Mouse (Mus musculus) midbrain, embryonic 14.5 days (tissue): ENCODE measurements at regions not wholly inside any gene's neighbourhood (a gene's known extent, or its start where the extent isn't known, plus 50 kb on each side); places are given as distances from the start of the nearest gene placed in this dataset.

Experiments
- ATAC-seq: fragments of 200-750 bp; cut with Nextera tagmentation; 2 replicates; pipeline ENCODE4 v1.8.0; 2017; ENCODE audit warnings: moderate number of reproducible peaks, moderate library complexity; ENCODE audit not compliant: low FRiP score, low TSS enrichment
- DNase-seq: peaks from one replicate; pipeline ENCODE4 v3.0.0-alpha.2; 2015
- H3K27ac ChIP-seq: fragments of 300-500 bp; sonication (generic); replicated peaks from 2 replicates; pipeline ENCODE4 v1.5.1; 2014; ENCODE audit warnings: mild to moderate bottlenecking, low read depth, low read length, moderate library complexity
- H3K27me3 ChIP-seq: fragments of 300-500 bp; sonication (generic); 2 replicates; pipeline ENCODE4 v1.6.1; 2014; ENCODE audit warnings: low read length, control low read depth, mixed read lengths; ENCODE audit not compliant: control insufficient read depth, insufficient read depth
- H3K36me3 ChIP-seq: fragments of 300-500 bp; sonication (generic); 2 replicates; pipeline ENCODE4 v1.6.1; 2014; ENCODE audit warnings: low read length, control low read depth; ENCODE audit not compliant: control insufficient read depth, insufficient read depth
- H3K4me1 ChIP-seq: fragments of 300-500 bp; sonication (generic); 2 replicates; pipeline ENCODE4 v1.6.1; 2014; ENCODE audit warnings: mild to moderate bottlenecking, antibody characterized with exemption, low read length, control low read depth; ENCODE audit not compliant: control insufficient read depth, insufficient read depth
- H3K4me2 ChIP-seq: fragments of 300-500 bp; sonication (generic); 2 replicates; pipeline ENCODE4 v1.6.1; 2014; ENCODE audit warnings: mild to moderate bottlenecking, low read length, moderate library complexity
- H3K4me3 ChIP-seq: fragments of 300-500 bp; sonication (generic); replicated peaks from 2 replicates; pipeline ENCODE4 v1.5.1; 2014; ENCODE audit warnings: low read depth, low read length
- H3K9ac ChIP-seq: fragments of 300-500 bp; sonication (generic); replicated peaks from 2 replicates; pipeline ENCODE4 v1.6.1; 2014; ENCODE audit warnings: mild to moderate bottlenecking, low read length, moderate library complexity
- H3K9me3 ChIP-seq: fragments of 300-500 bp; sonication (generic); 2 replicates; pipeline ENCODE4 v1.6.1; 2016; ENCODE audit warnings: low read length, control low read depth, mixed read lengths; ENCODE audit not compliant: control insufficient read depth
- WGBS: fragments of 180-500 bp; shearing (Covaris S2); extraction: QIAGEN DNeasy Blood & Tissue Kit; methylation state at CpG from one replicate; pipeline ENCODE4 v1.1.7; 2014; 5-methylcytosine and 5-hydroxymethylcytosine counted together

GRCm38 (mm10) chr1:39078584-39079315 is 93.3 kb downstream of the Pdcl3 start:
- 87% methylated on average over 4 of the region's 4 CpGs for WGBS

GRCm38 (mm10) chr1:39083911-39084826 is 98.8 kb downstream of the Pdcl3 start:
- Histone ChIP-seq H3K9me3 (no peaks in the 10 kb centered on the region), H3K27me3 (no peaks in the 10 kb centered on the region), H3K36me3 (no peaks in the 10 kb centered on the region), H3K4me2 (no peak overlapping the region), H3K4me1 (no peaks in the 10 kb centered on the region), H3K27ac (no peak overlapping the region), H3K4me3 (no peak overlapping the region), H3K9ac (no peak overlapping the region)
- no peak for ATAC-seq
- no peak for DNase-seq
- 87% methylated on average over 7 of the region's 7 CpGs for WGBS

More at GRCm38 (mm10) chr1:39078584-39079315, 93.3 kb downstream of the Pdcl3 start:
- Histone ChIP-seq H3K4me3 (no peak overlapping the region), H3K4me2 (no peak overlapping the region), H3K9ac (no peak overlapping the region), H3K9me3 (peaks cover 5% of the 10 kb centered on the region), H3K27me3 (no peaks in the 10 kb centered on the region), H3K36me3 (no peaks in the 10 kb centered on the region), H3K27ac (no peak overlapping the region), H3K4me1 (no peaks in the 10 kb centered on the region)
- DNase-seq (no peak), ATAC-seq (no peak)

DNA sequence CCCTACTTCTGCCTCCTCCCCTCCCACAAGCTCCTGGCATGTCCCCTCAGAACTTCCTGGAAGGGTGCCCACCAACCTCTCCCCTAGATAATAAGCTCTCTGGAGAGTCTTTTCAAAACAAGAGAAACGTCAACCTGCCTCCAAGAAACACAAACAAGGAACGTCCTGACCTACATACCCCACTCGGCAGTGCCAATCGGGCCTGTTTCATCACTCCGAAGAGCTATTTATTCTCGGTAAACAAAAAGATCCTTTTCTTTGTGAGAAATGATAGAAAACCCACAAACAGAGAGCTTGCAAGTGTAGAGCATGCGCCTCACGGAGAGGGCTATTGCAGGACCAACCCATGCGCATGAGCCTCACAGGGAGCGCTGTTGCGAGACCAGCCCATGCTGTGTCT is 100.9 kb downstream of the Pdcl3 start:
- WGBS: 83% methylated on average over 11 of the region's 11 CpGs
- H3K27me3 ChIP-seq: no peaks in the 10 kb centered on the region
- no peak overlapping the region for H3K4me3 ChIP-seq
- no peak overlapping the region for H3K27ac ChIP-seq
- H3K4me2 ChIP-seq: no peak overlapping the region
- H3K9ac ChIP-seq: no peak overlapping the region
- no peaks in the 10 kb centered on the region for H3K36me3 ChIP-seq
- DNase-seq: peak; percentile 32
- H3K4me1 ChIP-seq: no peaks in the 10 kb centered on the region
- H3K9me3 ChIP-seq: no peaks in the 10 kb centered on the region
- ATAC-seq: no peak

DNA sequence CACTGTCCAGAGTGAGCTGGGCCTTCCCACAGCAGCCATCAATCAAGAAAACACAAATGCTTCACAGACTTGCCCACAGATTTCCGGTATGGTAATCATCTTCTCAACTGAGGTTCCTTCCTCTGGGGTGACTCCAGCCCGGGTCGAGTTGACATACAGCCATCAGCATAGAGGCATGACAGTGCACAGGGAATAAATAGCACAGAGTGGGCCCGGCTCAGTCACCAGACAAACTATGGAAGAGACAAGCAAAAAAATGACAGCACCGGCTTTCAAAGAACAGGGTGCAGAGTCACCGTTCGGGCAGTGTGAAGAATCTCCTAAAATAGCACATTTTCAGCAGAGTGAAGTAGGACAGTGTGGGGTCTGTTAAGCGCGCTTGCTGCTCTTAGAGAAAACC is 103.7 kb upstream of the Npas2 start:
- Histone ChIP-seq H3K9ac (no peak overlapping the region), H3K4me1 (no peaks in the 10 kb centered on the region), H3K9me3 (no peaks in the 10 kb centered on the region), H3K27ac (no peak overlapping the region), H3K4me2 (no peak overlapping the region), H3K4me3 (no peak overlapping the region), H3K36me3 (no peaks in the 10 kb centered on the region), H3K27me3 (no peaks in the 10 kb centered on the region)
- DNase-seq: no peak
- no peak for ATAC-seq
- 88% methylated on average over 9 of the region's 9 CpGs for WGBS

DNA sequence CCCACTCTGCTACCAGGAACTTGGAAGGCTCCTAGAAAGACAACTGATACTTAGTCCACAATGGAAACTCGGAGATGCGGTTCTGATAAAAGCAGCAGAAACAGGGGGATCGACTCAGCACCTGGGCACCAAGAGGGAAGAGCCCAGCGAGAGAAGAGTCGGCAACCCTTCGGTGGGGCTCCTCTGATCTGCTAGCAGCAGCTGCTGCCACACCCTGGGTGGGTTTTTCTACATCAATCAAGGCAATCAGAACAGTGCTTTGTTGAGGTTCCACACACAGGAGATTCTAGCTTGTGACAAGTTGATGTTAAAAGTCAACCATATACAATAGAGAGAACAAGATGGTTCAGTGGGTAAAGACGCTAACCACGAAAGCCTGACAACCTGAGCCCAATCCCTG is 102.4 kb upstream of the Npas2 start:
- Histone ChIP-seq H3K36me3 (no peaks in the 10 kb centered on the region), H3K4me1 (no peaks in the 10 kb centered on the region), H3K27ac (no peak overlapping the region), H3K27me3 (no peaks in the 10 kb centered on the region), H3K9ac (no peak overlapping the region), H3K9me3 (no peaks in the 10 kb centered on the region), H3K4me2 (no peak overlapping the region), H3K4me3 (no peak overlapping the region)
- ATAC-seq: no peak
- DNase-seq: no peak
- WGBS: 95% methylated on average over 8 of the region's 8 CpGs

- no peaks in the 10 kb centered on the region for H3K9me3 ChIP-seq
- ATAC-seq (no peak), DNase-seq (no peak)
- no peaks in the 10 kb centered on the region for H3K27me3 ChIP-seq
- H3K36me3 ChIP-seq: no peaks in the 10 kb centered on the region
- no peak overlapping the region for H3K27ac ChIP-seq
- H3K4me3 ChIP-seq: no peak overlapping the region
- no peak overlapping the region for H3K4me2 ChIP-seq
- no peak overlapping the region for H3K9ac ChIP-seq
- no peaks in the 10 kb centered on the region for H3K4me1 ChIP-seq
- 84% methylated on average over 3 of the region's 3 CpGs for WGBS
These were observed 101.9 kb upstream of the Npas2 start for GRCm38 (mm10) chr1:39091638-39092037.

DNA sequence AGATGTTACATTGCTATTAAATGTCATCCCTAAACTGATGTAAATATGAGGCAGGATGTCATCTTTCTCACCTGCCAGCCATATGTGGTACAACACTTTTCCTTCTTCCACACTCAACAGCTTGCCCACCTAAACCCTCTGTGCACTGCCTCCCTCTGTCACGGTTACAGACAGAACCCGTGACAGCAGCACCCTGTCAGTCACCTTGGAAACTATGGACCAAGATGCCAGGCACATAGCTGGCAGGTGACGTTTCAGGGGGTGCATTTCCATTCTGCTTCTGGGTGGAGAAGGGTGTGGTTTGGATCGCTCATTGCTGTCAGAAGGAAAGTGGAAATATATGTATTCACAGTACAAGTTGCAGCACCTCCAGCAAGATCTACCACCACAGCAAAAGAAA is 100.2 kb upstream of the Npas2 start:
- DNase-seq: no peak
- no peak overlapping the region for H3K9ac ChIP-seq

GRCm38 (mm10) chr1:39094001-39094400 is 99.5 kb upstream of the Npas2 start:
- Histone ChIP-seq H3K9me3 (no peaks in the 10 kb centered on the region), H3K4me2 (no peak overlapping the region), H3K4me1 (no peaks in the 10 kb centered on the region), H3K4me3 (no peak overlapping the region), H3K9ac (no peak overlapping the region), H3K27ac (no peak overlapping the region), H3K36me3 (no peaks in the 10 kb centered on the region), H3K27me3 (no peaks in the 10 kb centered on the region)
- ATAC-seq: no peak
- 93% methylated on average over 8 of the region's 8 CpGs for WGBS
- DNase-seq: no peak

More for the DNA sequence above, 100.2 kb upstream of the Npas2 start:
- Histone ChIP-seq H3K4me3 (no peak overlapping the region), H3K4me1 (no peaks in the 10 kb centered on the region), H3K36me3 (no peaks in the 10 kb centered on the region), H3K9me3 (no peaks in the 10 kb centered on the region), H3K27me3 (no peaks in the 10 kb centered on the region), H3K27ac (no peak overlapping the region), H3K4me2 (no peak overlapping the region)
- no peak for ATAC-seq
- 81% methylated on average over 4 of the region's 4 CpGs for WGBS
